Mouse (Mus musculus): ENCODE data around the gene Gm13212. TPM values are rescaled to one million over a fixed set of nuclear protein-coding genes. Genes with fewer than 3 reads are reported as not detected.
A peak's percentile ranks its signal among the peaks of the same experiment; 100 is the strongest.
"Not testable (repeated sequence)": the region's sequence is repeated elsewhere in the genome, so short reads cannot be mapped to it uniquely, and the experiment has no call there.

Gm13212 gene
- 1.0 TPM in 2 replicates for polyA plus RNA-seq (2015; fragmentation: Nextera tagmentation; extraction: Ambion mirVana)

DNA sequence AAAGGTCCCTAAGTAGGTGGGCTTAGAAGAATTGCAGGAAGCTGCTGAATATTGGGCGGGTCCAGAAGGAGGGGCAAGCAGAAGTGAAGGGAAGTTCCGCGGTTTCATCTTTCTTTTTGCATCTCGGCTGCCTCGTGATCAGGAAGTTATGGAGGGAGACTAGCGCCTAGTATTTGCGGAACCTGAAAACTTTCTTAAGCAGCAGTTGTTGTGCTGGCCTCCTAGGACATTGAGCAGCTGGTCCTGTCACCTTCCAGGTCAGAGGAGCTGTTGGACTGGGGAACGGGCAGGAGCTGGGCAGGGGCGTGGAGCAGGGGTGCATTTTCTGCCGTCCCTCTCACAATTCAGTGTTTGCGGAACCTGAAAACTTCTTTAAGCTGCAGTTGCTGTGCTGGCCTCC, at the start of gene Gm13212:
Gm13212 (plus strand) TSS at position 89 of the 400 bp plus-strand sequence.
- not testable (repeated sequence) for H3K4me1 ChIP-seq (ENCODE audit: insufficient read depth, low read depth, low read length); ATAC-seq; H3K36me3 ChIP-seq (ENCODE audit: insufficient read depth, low read length); H3K27ac ChIP-seq (ENCODE audit: low read length); H3K4me2 ChIP-seq (replicated peaks; ENCODE audit: low read depth, low read length); H3K9ac ChIP-seq (replicated peaks; ENCODE audit: low read depth); H3K4me3 ChIP-seq (ENCODE audit: low read depth, low read length); H3K27me3 ChIP-seq (replicated peaks; ENCODE audit: insufficient read depth, low read length); H3K9me3 ChIP-seq (ENCODE audit: low read length)
- 16% methylated on average over 11 of the region's 11 CpGs for WGBS
- DNase-seq (ENCODE audit: low spot score), result peak; percentile 29

DNA sequence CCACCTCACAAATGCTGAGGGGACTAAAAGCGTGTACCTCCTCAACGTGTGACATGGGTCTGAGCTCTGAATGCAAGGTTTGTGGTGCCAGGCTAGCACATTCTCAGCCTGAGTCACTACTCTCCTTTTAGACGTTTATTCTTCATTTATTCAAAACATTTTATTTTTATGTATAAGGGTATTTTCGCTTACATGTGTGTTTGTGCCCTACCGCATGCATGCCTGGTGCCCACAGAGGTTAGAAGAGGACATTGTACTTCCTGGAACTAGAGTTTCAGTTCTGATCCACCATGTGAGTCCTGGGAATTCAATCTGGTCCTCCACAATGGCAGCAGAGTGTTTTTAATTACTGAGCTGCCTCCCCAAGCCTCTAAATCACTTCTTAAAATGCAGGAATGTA, 41.1 kb upstream of the Gm13212 start:
- H3K4me3 ChIP-seq (ENCODE audit: low read depth, low read length); H3K36me3 ChIP-seq (ENCODE audit: insufficient read depth, low read length); H3K9me3 ChIP-seq (ENCODE audit: low read length); ATAC-seq; DNase-seq (ENCODE audit: low spot score); H3K4me2 ChIP-seq (replicated peaks; ENCODE audit: low read depth, low read length); H3K27me3 ChIP-seq (replicated peaks; ENCODE audit: insufficient read depth, low read length); H3K9ac ChIP-seq (replicated peaks; ENCODE audit: low read depth); H3K27ac ChIP-seq (ENCODE audit: low read length); H3K4me1 ChIP-seq (ENCODE audit: insufficient read depth, low read depth, low read length): not testable (repeated sequence)
- 66% methylated on average over 5 of the region's 5 CpGs for WGBS

DNA sequence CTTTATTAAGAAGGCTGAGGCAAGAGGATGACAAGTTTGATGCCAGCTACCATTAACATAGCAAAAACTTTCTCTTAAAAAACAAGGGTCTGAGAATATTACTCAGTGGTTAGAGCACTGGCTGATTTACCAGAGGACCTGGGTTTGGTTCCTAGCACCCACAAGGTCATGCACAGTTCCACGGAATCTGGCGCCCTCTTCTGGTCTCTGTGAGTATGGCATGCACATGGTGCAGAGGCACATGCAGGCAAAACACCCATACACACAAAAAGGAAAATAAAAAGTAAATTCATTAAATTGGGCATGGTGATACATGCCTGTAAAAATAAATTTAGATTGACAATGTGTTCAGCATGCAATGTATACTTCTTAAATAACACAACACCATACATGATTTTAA, 39.9 kb upstream of the Gm13212 start:
- not testable (repeated sequence) for H3K9ac ChIP-seq (replicated peaks; ENCODE audit: low read depth); H3K4me3 ChIP-seq (ENCODE audit: low read depth, low read length); H3K4me1 ChIP-seq (ENCODE audit: insufficient read depth, low read depth, low read length); H3K9me3 ChIP-seq (ENCODE audit: low read length); ATAC-seq; H3K27ac ChIP-seq (ENCODE audit: low read length); H3K4me2 ChIP-seq (replicated peaks; ENCODE audit: low read depth, low read length); H3K27me3 ChIP-seq (replicated peaks; ENCODE audit: insufficient read depth, low read length); H3K36me3 ChIP-seq (ENCODE audit: insufficient read depth, low read length); DNase-seq (ENCODE audit: low spot score)
- WGBS, result 27% methylated on average over 2 of the region's 2 CpGs

DNA sequence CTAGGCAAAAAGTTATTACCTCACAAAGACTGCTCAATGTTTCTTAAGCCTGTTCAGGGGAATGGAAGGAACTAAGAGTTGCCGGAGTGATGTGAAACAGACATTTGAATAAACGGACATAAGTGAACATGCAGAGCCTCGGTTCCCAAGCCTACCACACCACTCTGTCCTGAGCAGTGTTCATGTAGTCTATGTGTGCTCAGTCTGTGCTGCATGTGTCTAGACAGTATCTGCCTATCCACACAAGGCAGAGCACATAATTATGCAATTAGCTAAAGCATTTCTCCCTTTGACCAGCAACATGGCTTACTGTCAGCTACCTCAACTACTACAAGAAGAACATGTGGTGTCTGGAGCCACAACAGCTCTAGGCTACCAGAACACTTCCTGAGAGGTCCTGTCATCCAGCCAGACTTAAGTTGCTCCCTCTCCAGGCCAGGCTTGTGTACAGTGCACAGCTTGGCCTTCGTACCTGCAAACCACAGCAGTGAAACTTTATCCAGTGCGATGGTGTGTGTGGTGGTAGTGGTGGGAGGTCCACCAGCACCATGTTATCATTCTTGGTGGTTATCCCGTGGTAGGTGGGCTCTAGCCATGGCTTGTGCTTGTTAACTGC, 39.1 kb upstream of the Gm13212 start:
- not testable (repeated sequence) for H3K36me3 ChIP-seq (ENCODE audit: insufficient read depth, low read length); H3K4me1 ChIP-seq (ENCODE audit: insufficient read depth, low read depth, low read length); H3K9ac ChIP-seq (replicated peaks; ENCODE audit: low read depth); H3K27me3 ChIP-seq (replicated peaks; ENCODE audit: insufficient read depth, low read length); H3K9me3 ChIP-seq (ENCODE audit: low read length); ATAC-seq; H3K4me2 ChIP-seq (replicated peaks; ENCODE audit: low read depth, low read length); H3K27ac ChIP-seq (ENCODE audit: low read length); DNase-seq (ENCODE audit: low spot score); H3K4me3 ChIP-seq (ENCODE audit: low read depth, low read length)
- 73% methylated on average over 6 of the region's 6 CpGs for WGBS

DNA sequence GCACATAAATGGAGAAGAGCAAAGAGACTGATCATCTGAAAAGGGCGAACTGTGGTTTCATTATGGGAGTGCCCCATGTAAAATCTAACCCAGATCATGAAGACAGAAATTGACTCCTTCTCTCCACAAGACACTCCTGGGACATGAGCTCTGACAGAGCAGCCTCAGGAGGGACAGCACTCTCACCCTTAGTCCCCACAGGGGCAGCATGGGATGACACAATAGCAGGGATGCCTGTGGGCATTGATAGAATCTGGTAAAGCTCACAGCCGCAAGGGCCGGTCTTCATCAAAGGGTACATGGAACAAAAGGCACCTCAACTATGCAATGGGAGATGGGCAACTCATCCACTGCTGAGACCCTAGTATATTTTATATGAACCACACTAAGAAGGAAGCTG, 38.5 kb upstream of the Gm13212 start:
- WGBS, result 97% methylated on average over 3 of the region's 3 CpGs
- ATAC-seq, result not testable (repeated sequence)

DNA sequence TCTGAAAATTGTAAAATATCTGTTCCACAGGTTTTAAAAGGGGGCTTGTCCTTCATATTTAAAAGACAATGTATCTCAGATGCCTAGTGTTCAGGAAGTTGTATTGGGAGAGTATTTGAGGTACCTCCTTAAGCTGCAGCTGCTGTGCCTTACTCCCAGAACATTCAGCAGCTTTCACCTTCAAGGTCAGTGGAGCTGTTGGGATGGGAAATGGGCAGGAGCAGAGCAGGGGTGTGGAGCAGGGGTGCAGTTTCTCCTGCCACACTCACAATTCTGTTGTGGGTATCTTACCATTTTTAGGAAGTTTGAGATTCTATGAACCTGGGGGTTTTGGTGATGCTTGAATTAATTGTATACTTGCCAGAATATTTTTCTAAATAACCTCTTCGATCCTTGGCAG, 28.3 kb upstream of the Gm13212 start:
- TF ChIP-seq CTCF (IDR thresholded peaks at IDR 0.05), result no peak
- no peak for TF ChIP-seq EP300 (IDR thresholded peaks at IDR 0.05)
- ATAC-seq, result no peak
- WGBS, result 44% methylated on average over 1 of the region's 1 CpGs

More for the DNA sequence above, 38.5 kb upstream of the Gm13212 start:
- not testable (repeated sequence) for H3K36me3 ChIP-seq (ENCODE audit: insufficient read depth, low read length); H3K4me2 ChIP-seq (replicated peaks; ENCODE audit: low read depth, low read length); H3K9ac ChIP-seq (replicated peaks; ENCODE audit: low read depth); H3K4me1 ChIP-seq (ENCODE audit: insufficient read depth, low read depth, low read length); DNase-seq (ENCODE audit: low spot score); H3K4me3 ChIP-seq (ENCODE audit: low read depth, low read length); H3K9me3 ChIP-seq (ENCODE audit: low read length); H3K27me3 ChIP-seq (replicated peaks; ENCODE audit: insufficient read depth, low read length); H3K27ac ChIP-seq (ENCODE audit: low read length)

DNA sequence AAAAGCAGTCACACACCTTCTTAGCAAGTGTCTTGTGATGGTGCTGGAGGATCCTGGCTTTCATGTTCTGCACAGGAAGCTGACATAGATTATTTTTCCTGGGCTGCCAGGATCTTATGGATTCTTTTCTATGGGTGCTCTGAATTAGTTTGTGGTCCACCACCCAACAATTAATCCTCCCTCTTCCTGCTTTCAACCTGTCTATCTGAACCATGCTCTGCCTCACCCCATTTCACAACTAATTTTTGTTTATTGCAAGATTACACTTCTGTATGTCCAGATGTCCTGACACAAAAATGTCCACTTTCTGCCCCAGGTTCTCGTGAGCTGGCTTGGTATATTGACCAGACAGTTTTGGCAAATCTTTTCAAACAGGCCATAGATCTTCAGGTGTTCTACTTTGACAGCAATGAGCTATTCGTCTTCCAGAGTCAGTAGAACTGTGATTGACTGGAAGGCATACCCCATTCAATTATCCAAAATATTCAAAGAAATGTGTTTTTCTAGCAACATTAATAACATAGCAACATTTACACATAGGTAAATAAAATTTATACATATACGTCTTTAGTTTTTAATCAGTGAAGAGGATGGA, 25.4 kb upstream of the Gm13212 start:
- Histone ChIP-seq H3K4me3 (ENCODE audit: low read depth, low read length) (no peak overlapping the region), H3K9ac (replicated peaks; ENCODE audit: low read depth) (no peak overlapping the region), H3K4me2 (replicated peaks; ENCODE audit: low read depth, low read length) (no peak overlapping the region), H3K27ac (ENCODE audit: low read length) (no peak overlapping the region), H3K36me3 (ENCODE audit: insufficient read depth, low read length) (no peaks in the 10 kb centered on the region), H3K9me3 (ENCODE audit: low read length) (peaks cover 15% of the 10 kb centered on the region), H3K27me3 (replicated peaks; ENCODE audit: insufficient read depth, low read length) (no peaks in the 10 kb centered on the region), H3K4me1 (ENCODE audit: insufficient read depth, low read depth, low read length) (no peaks in the 10 kb centered on the region)
- no peak for ATAC-seq
- 34% methylated on average over 3 of the region's 3 CpGs for WGBS
- DNase-seq (ENCODE audit: low spot score), result no peak
- TF ChIP-seq CTCF (IDR thresholded peaks at IDR 0.05) (no peak), EP300 (IDR thresholded peaks at IDR 0.05) (no peak)

More for the DNA sequence above, 28.3 kb upstream of the Gm13212 start:
- H3K4me2 ChIP-seq (replicated peaks; ENCODE audit: low read depth, low read length), result no peak overlapping the region
- H3K4me3 ChIP-seq (ENCODE audit: low read depth, low read length), result no peak overlapping the region
- DNase-seq (ENCODE audit: low spot score), result no peak
- no peak overlapping the region for H3K9ac ChIP-seq (replicated peaks; ENCODE audit: low read depth)
- no peaks in the 10 kb centered on the region for H3K27me3 ChIP-seq (replicated peaks; ENCODE audit: insufficient read depth, low read length)
- no peak overlapping the region for H3K27ac ChIP-seq (ENCODE audit: low read length)
- H3K36me3 ChIP-seq (ENCODE audit: insufficient read depth, low read length), result no peaks in the 10 kb centered on the region
- H3K9me3 ChIP-seq (ENCODE audit: low read length), result peaks cover 18% of the 10 kb centered on the region
- no peaks in the 10 kb centered on the region for H3K4me1 ChIP-seq (ENCODE audit: insufficient read depth, low read depth, low read length)

All from lung, postnatal 0 days (tissue).